Mouse (Mus musculus) cerebellum, postnatal 10 days (tissue): ENCODE measurements around the gene Gucy1b1.

Source experiments
- DNase-seq, 2 experiments: peaks; one replicate each; pipeline ENCODE4 v3.0.0; 2021; ENCODE audit warnings: mixed read lengths in 2 of 2

Gucy1b1 gene

GRCm38 (mm10) chr3:82030008-82030748 is 44.3 kb downstream of the Gucy1b1 start:
- DNase-seq = no peak

GRCm38 (mm10) chr3:82029229-82029628 is 45.3 kb downstream of the Gucy1b1 start:
- peak; percentile 72 to 83 for DNase-seq

GRCm38 (mm10) chr3:82027286-82027685 is 47.2 kb downstream of the Gucy1b1 start:
- DNase-seq = peak; percentile 26 to 40

GRCm38 (mm10) chr3:82023065-82023464 is 51.4 kb downstream of the Gucy1b1 start:
- DNase-seq = no peak

GRCm38 (mm10) chr3:82022421-82022920 is 52.0 kb downstream of the Gucy1b1 start:
- no peak for DNase-seq

- no peak for DNase-seq
These were observed 60.3 kb downstream of the Gucy1b1 start for GRCm38 (mm10) chr3:82014148-82014703.

- DNase-seq = no peak
These were observed 67.5 kb downstream of the Gucy1b1 start for GRCm38 (mm10) chr3:82007002-82007401.

- peak; percentile 59 to 77 for DNase-seq
These were observed 78.5 kb downstream of the Gucy1b1 start for GRCm38 (mm10) chr3:81995988-81996387.

- DNase-seq = no peak
These were observed 79.1 kb downstream of the Gucy1b1 start for GRCm38 (mm10) chr3:81995371-81995770.

- DNase-seq = no peak
These were observed 84.0 kb downstream of the Gucy1b1 start for GRCm38 (mm10) chr3:81990531-81990930.

- peak in 1 of 2 experiments; percentile 8 for DNase-seq
These were observed 84.8 kb downstream of the Gucy1b1 start for GRCm38 (mm10) chr3:81989692-81990141.

- DNase-seq = no peak
These were observed 86.9 kb downstream of the Gucy1b1 start for GRCm38 (mm10) chr3:81987628-81988027.

- DNase-seq = no peak
These were observed 88.4 kb downstream of the Gucy1b1 start for GRCm38 (mm10) chr3:81986103-81986502.

- DNase-seq = no peak
These were observed 89.4 kb downstream of the Gucy1b1 start for GRCm38 (mm10) chr3:81985100-81985499.

- no peak for DNase-seq
These were observed 91.2 kb downstream of the Gucy1b1 start for GRCm38 (mm10) chr3:81983120-81983895.
